Mouse (Mus musculus): Measurements from ENCODE around the gene Fbxl4. TPM values are rescaled to one million over a fixed set of nuclear protein-coding genes. Genes with fewer than 3 reads are reported as not detected.

The Fbxl4 gene
- polyA plus RNA-seq, 1 experiment from 2014 or later: 18.7 TPM

- no peak for TF ChIP-seq CTCF (IDR thresholded peaks at IDR 0.05; ENCODE audit: low read depth)
Observed at GRCm38 (mm10) chr4:22480091-22480857, 122.9 kb downstream of the Fbxl4 start.

GRCm38 (mm10) chr4:22480858-22481205 lies 123.5 kb downstream of the Fbxl4 start:
- Histone ChIP-seq H3K9me3 (replicated peaks; ENCODE audit: low read length) (no peaks in the 10 kb centered on the region), H3K36me3 (ENCODE audit: insufficient read depth, low read length) (no peaks in the 10 kb centered on the region), H3K4me1 (replicated peaks; ENCODE audit: insufficient read depth, low read length) (no peaks in the 10 kb centered on the region; the same call in 1 of the 2 replicates), H3K4me2 (ENCODE audit: low read length) (no peak overlapping the region), H3K4me3 (replicated peaks; ENCODE audit: low read depth, low read length) (no peak overlapping the region), H3K27ac (no peak overlapping the region), H3K9ac (ENCODE audit: low read depth, low read length) (no peak overlapping the region), H3K27me3 (ENCODE audit: insufficient read depth, low read length) (peaks cover 73% of the 10 kb centered on the region)
- no peak for DNase-seq (ENCODE audit: low spot score)
- no peak for ATAC-seq (replicated peaks; ENCODE audit: low FRiP score, low read depth)
- TF ChIP-seq CTCF (IDR thresholded peaks at IDR 0.05; ENCODE audit: low read depth): no peak
- WGBS: 13% methylated on average over 1 of the region's 1 CpGs

More at GRCm38 (mm10) chr4:22480091-22480857, 122.9 kb downstream of the Fbxl4 start:
- H3K36me3 ChIP-seq (ENCODE audit: insufficient read depth, low read length): no peaks in the 10 kb centered on the region
- H3K27ac ChIP-seq: no peak overlapping the region
- no peaks in the 10 kb centered on the region; the same call in 1 of the 2 replicates for H3K4me1 ChIP-seq (replicated peaks; ENCODE audit: insufficient read depth, low read length)
- WGBS: 4% methylated on average over 18 of the region's 18 CpGs
- no peak overlapping the region for H3K4me2 ChIP-seq (ENCODE audit: low read length)
- DNase-seq (ENCODE audit: low spot score) (no peak), ATAC-seq (replicated peaks; ENCODE audit: low FRiP score, low read depth) (no peak)
- peaks cover 70% of the 10 kb centered on the region for H3K27me3 ChIP-seq (ENCODE audit: insufficient read depth, low read length)
- no peak overlapping the region for H3K9ac ChIP-seq (ENCODE audit: low read depth, low read length)
- H3K9me3 ChIP-seq (replicated peaks; ENCODE audit: low read length): no peaks in the 10 kb centered on the region
- H3K4me3 ChIP-seq (replicated peaks; ENCODE audit: low read depth, low read length): no peak overlapping the region

GRCm38 (mm10) chr4:22482118-22482517 lies 124.8 kb downstream of the Fbxl4 start:
- 25% methylated on average over 2 of the region's 2 CpGs for WGBS
- H3K27me3 ChIP-seq (ENCODE audit: insufficient read depth, low read length): peaks cover 84% of the 10 kb centered on the region
- TF ChIP-seq CTCF (IDR thresholded peaks at IDR 0.05; ENCODE audit: low read depth): no peak
- no peaks in the 10 kb centered on the region for H3K36me3 ChIP-seq (ENCODE audit: insufficient read depth, low read length)
- H3K4me2 ChIP-seq (ENCODE audit: low read length): no peak overlapping the region
- H3K9ac ChIP-seq (ENCODE audit: low read depth, low read length): no peak overlapping the region
- no peaks in the 10 kb centered on the region; the same call in 1 of the 2 replicates for H3K4me1 ChIP-seq (replicated peaks; ENCODE audit: insufficient read depth, low read length)
- no peak overlapping the region for H3K27ac ChIP-seq
- DNase-seq (ENCODE audit: low spot score) (no peak), ATAC-seq (replicated peaks; ENCODE audit: low FRiP score, low read depth) (no peak)
- H3K4me3 ChIP-seq (replicated peaks; ENCODE audit: low read depth, low read length): no peak overlapping the region
- H3K9me3 ChIP-seq (replicated peaks; ENCODE audit: low read length): no peaks in the 10 kb centered on the region

- H3K27me3 ChIP-seq (ENCODE audit: insufficient read depth, low read length): peaks cover 87% of the 10 kb centered on the region
- ATAC-seq (replicated peaks; ENCODE audit: low FRiP score, low read depth): no peak
- 11% methylated on average over 7 of the region's 7 CpGs for WGBS
Observed at GRCm38 (mm10) chr4:22482756-22483280, 125.5 kb downstream of the Fbxl4 start.

GRCm38 (mm10) chr4:22483548-22483947 lies 126.2 kb downstream of the Fbxl4 start:
- Histone ChIP-seq H3K4me3 (replicated peaks; ENCODE audit: low read depth, low read length) (no peak overlapping the region), H3K4me2 (ENCODE audit: low read length) (no peak overlapping the region), H3K36me3 (ENCODE audit: insufficient read depth, low read length) (no peaks in the 10 kb centered on the region), H3K27me3 (ENCODE audit: insufficient read depth, low read length) (peaks cover 90% of the 10 kb centered on the region), H3K9ac (ENCODE audit: low read depth, low read length) (no peak overlapping the region), H3K27ac (no peak overlapping the region), H3K9me3 (replicated peaks; ENCODE audit: low read length) (no peaks in the 10 kb centered on the region), H3K4me1 (replicated peaks; ENCODE audit: insufficient read depth, low read length) (0 out of 2 replicates have a peak, but pooled peaks cover 9% of the 10 kb centered on the region)
- 18% methylated on average over 2 of the region's 2 CpGs for WGBS
- no peak for TF ChIP-seq CTCF (IDR thresholded peaks at IDR 0.05; ENCODE audit: low read depth)
- ATAC-seq (replicated peaks; ENCODE audit: low FRiP score, low read depth) (no peak), DNase-seq (ENCODE audit: low spot score) (no peak)

More at GRCm38 (mm10) chr4:22482756-22483280, 125.5 kb downstream of the Fbxl4 start:
- no peak overlapping the region for H3K4me2 ChIP-seq (ENCODE audit: low read length)
- H3K9ac ChIP-seq (ENCODE audit: low read depth, low read length): no peak overlapping the region
- no peaks in the 10 kb centered on the region for H3K36me3 ChIP-seq (ENCODE audit: insufficient read depth, low read length)
- TF ChIP-seq CTCF (IDR thresholded peaks at IDR 0.05; ENCODE audit: low read depth): peak; percentile 53
- no peak overlapping the region for H3K4me3 ChIP-seq (replicated peaks; ENCODE audit: low read depth, low read length)
- DNase-seq (ENCODE audit: low spot score): no peak
- peaks cover 2% of the 10 kb centered on the region; the same call in 1 of the 2 replicates for H3K4me1 ChIP-seq (replicated peaks; ENCODE audit: insufficient read depth, low read length)
- no peak overlapping the region for H3K27ac ChIP-seq
- no peaks in the 10 kb centered on the region for H3K9me3 ChIP-seq (replicated peaks; ENCODE audit: low read length)

Other genes starting within 250 kb of the Fbxl4 start
- not detected in 2 replicates for gene Pou3f2, start 130.8 kb downstream of the Fbxl4 start, polyA plus RNA-seq (2015; fragmentation: Nextera tagmentation; extraction: Ambion mirVana)

All from kidney, postnatal 0 days (tissue).